In genomic region chr6:55356017-55356703, GRCm38 (mm10) we compare ENCODE assay signal across 19 mouse cellular contexts. TPM values are rescaled to one million over a fixed set of nuclear protein-coding genes. Genes with fewer than 3 reads are reported as not detected.
DNase-seq lines count a peak whose midpoint lies in the region; ATAC-seq lines count a peak whose summit lies in the region.
"Had no signal": no experiment of that assay in that cellular context is flagged by ENCODE, and none has a peak within 500 bp of the region (broad histone marks: within the 10 kb centered on the region; RNA-seq: fewer than 3 reads in every experiment).

No protein-coding gene starts in this region.

- no peaks in the 10 kb centered on the region for H3K27me3 ChIP-seq in liver, embryonic 11.5 days (replicated peaks; ENCODE audit: control insufficient read depth, insufficient read depth, low read length)
- no peaks in the 10 kb centered on the region for H3K27me3 ChIP-seq in forebrain, embryonic 15.5 days
- H3K27me3 ChIP-seq: forebrain, embryonic 12.5 days; neural tube, embryonic 15.5 days had no signal

- H3K4me2 ChIP-seq in liver, embryonic 11.5 days, result no peak overlapping the region
- no peak overlapping the region for H3K4me2 ChIP-seq in forebrain, embryonic 15.5 days (replicated peaks)
- H3K4me2 ChIP-seq: forebrain, embryonic 12.5 days; neural tube, embryonic 15.5 days had no signal

- H3K4me3 ChIP-seq in liver, embryonic 11.5 days (ENCODE audit: low read depth, low read length), result no peak overlapping the region
- H3K4me3 ChIP-seq in forebrain, embryonic 15.5 days, result no peak overlapping the region
- H3K4me3 ChIP-seq: forebrain, embryonic 12.5 days; neural tube, embryonic 15.5 days had no signal

- no peaks in the 10 kb centered on the region for H3K9me3 ChIP-seq in liver, embryonic 11.5 days (ENCODE audit: control insufficient read depth, low read length)
- no peaks in the 10 kb centered on the region for H3K9me3 ChIP-seq in forebrain, embryonic 15.5 days
- H3K9me3 ChIP-seq: forebrain, embryonic 12.5 days; neural tube, embryonic 15.5 days had no signal

- H3K36me3 ChIP-seq in liver, embryonic 11.5 days (ENCODE audit: control insufficient read depth, insufficient read depth, low read length), result no peaks in the 10 kb centered on the region
- no peaks in the 10 kb centered on the region for H3K36me3 ChIP-seq in forebrain, embryonic 15.5 days
- H3K36me3 ChIP-seq: forebrain, embryonic 12.5 days; neural tube, embryonic 15.5 days had no signal

- DNase-seq in heart, adult 9 months (ENCODE audit: low spot score in 2 of 2), result peak; percentile 58 to 85
- no peak for DNase-seq in heart, adult 8-10 months (ENCODE audit: low spot score)
- DNase-seq in testis, postnatal 10 days (ENCODE audit: low spot score), result peak; percentile 36
- DNase-seq in testis, postnatal 14 days (ENCODE audit: low spot score), result no peak
- DNase-seq in liver, embryonic 11.5 days (ENCODE audit: low spot score), result no peak
- peak; percentile 62 for DNase-seq in yolk sac, embryonic 10.5 days (ENCODE audit: low spot score)
- no peak for DNase-seq in right cerebral cortex, postnatal 36 days (ENCODE audit: low spot score in 2 of 2)
- DNase-seq: cerebellum, adult 9-11 months; kidney, adult 11 months; right cerebral cortex, adult 18-20 months had no signal

- H3K9ac ChIP-seq in liver, embryonic 11.5 days (ENCODE audit: low read depth, low read length), result no peak overlapping the region
- no peak overlapping the region for H3K9ac ChIP-seq in forebrain, embryonic 15.5 days (replicated peaks)
- H3K9ac ChIP-seq: forebrain, embryonic 12.5 days; neural tube, embryonic 15.5 days had no signal

- peak; percentile 75 for ATAC-seq in liver, embryonic 11.5 days (replicated peaks; ENCODE audit: low FRiP score)
- ATAC-seq in forebrain, embryonic 15.5 days (replicated peaks), result no peak
- ATAC-seq: activated CD4-positive, CD25-positive, alpha-beta regulatory T cell, adult 4 months had no signal

- peaks cover 17% of the 10 kb centered on the region for H3K4me1 ChIP-seq in liver, embryonic 11.5 days (replicated peaks; ENCODE audit: control insufficient read depth, insufficient read depth, low read length)
- H3K4me1 ChIP-seq in forebrain, embryonic 15.5 days, result no peaks in the 10 kb centered on the region
- H3K4me1 ChIP-seq: neural tube, embryonic 15.5 days had no signal

- WGBS in liver, embryonic 11.5 days, result 30% methylated on average over 5 of the region's 5 CpGs
- 71% methylated on average over 5 of the region's 5 CpGs for WGBS in forebrain, embryonic 15.5 days

- no peak overlapping the region for H3K27ac ChIP-seq in liver, embryonic 11.5 days (ENCODE audit: low read depth, low read length)
- H3K27ac ChIP-seq in forebrain, embryonic 15.5 days (replicated peaks), result no peak overlapping the region
- H3K27ac ChIP-seq: forebrain, embryonic 12.5 days; neural tube, embryonic 15.5 days had no signal

RNA-seq across cellular contexts. Expression of gene Aqp1, which starts 19.9 kb away (rescaled TPM):
- 100 to 1,000 TPM; 336 to 404 (median 350) TPM for total RNA-seq in heart, adult 8-10 months (2022)
- 6.1 and 8.0 TPM in 2 replicates for polyA plus RNA-seq in liver, embryonic 11.5 days (2014; fragmentation: Nextera tagmentation; extraction: Ambion mirVana)
- 5.8 and 12.2 TPM in 2 replicates for polyA plus RNA-seq in forebrain, embryonic 15.5 days (2015; fragmentation: Nextera tagmentation; extraction: Ambion mirVana)

RNA-seq across cellular contexts. Expression of gene Ghrhr, which starts 19.9 kb away (rescaled TPM):
- not detected for total RNA-seq in heart, adult 8-10 months (2022)
- not detected in 2 replicates for polyA plus RNA-seq in liver, embryonic 11.5 days (2014; fragmentation: Nextera tagmentation; extraction: Ambion mirVana)
- not detected in 2 replicates for polyA plus RNA-seq in forebrain, embryonic 15.5 days (2015; fragmentation: Nextera tagmentation; extraction: Ambion mirVana)
- total RNA-seq: gastrocnemius, postnatal 36 days; heart, postnatal 36 days; midbrain, postnatal 0 days had no signal
- polyA plus RNA-seq: activated CD4-positive, CD25-positive, alpha-beta regulatory T cell, adult 4 months; embryonic facial prominence, embryonic 11.5 days; forebrain, embryonic 12.5 days; midbrain, postnatal 0 days; neural tube, embryonic 15.5 days; stomach, embryonic 14.5 days had no signal

Comparison
In these comparisons a context has a peak if more than half of its experiments do, and no peak if none do; other contexts are left out.
1. DNase-seq: peak in heart, adult 9 months (2 of 2), testis, postnatal 10 days (single experiment) and yolk sac, embryonic 10.5 days (single experiment); none in heart, adult 8-10 months (single experiment), testis, postnatal 14 days (single experiment), liver, embryonic 11.5 days (single experiment) and right cerebral cortex, postnatal 36 days (0 of 2).